Mouse (Mus musculus) C2C12 (cell line): Measurements from ENCODE around the gene Supt16.

Experiments
- CTCF ChIP-seq: IDR thresholded peaks from one replicate; pipeline ENCODE4 v1.5.1; 2011; ENCODE audit not compliant: control insufficient read depth, insufficient read depth, insufficient read length
- FOSL1 ChIP-seq: IDR thresholded peaks from one replicate; pipeline ENCODE4 v1.8.0; 2011; ENCODE audit warnings: mild to moderate bottlenecking, low read length; ENCODE audit not compliant: poor library complexity, insufficient read depth, severe bottlenecking
- MAX ChIP-seq: IDR thresholded peaks from one replicate; pipeline ENCODE4 v1.6.1; 2011; ENCODE audit warnings: mild to moderate bottlenecking, control low read depth
- MYOG ChIP-seq: IDR thresholded peaks from one replicate; pipeline ENCODE4 v1.6.1; 2011; ENCODE audit not compliant: control insufficient read depth, insufficient read length; ENCODE audit errors: extremely low read depth
- USF1 ChIP-seq: IDR thresholded peaks from one replicate; pipeline ENCODE4 v1.6.1; 2011; ENCODE audit warnings: low read depth, mild to moderate bottlenecking, control low read depth, moderate library complexity

DNA sequence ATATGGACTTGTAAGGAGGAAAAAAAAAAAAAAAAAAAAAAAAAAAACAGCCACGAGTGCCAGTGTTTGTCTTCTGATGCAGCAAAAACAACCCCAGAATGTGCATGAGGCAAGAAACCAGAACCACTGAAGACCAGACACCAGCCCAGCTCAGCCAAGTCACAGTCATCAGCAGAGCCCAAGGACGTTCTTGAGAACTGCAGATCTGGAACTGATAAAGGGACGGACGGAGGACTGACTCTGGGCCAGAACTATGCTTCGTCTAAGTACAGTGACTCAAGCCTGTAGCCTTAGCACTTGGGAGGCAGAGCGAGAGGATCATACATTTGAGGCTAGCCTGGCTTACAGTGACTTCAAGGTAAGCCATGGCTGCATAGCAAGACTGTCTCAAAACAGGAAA, 36.3 kb downstream of the Supt16 start:
- TF ChIP-seq CTCF (no peak), FOSL1 (no peak), MYOG (no peak), MAX (no peak), USF1 (no peak)
